Mouse (Mus musculus) mammary gland, adult 2 months (tissue): Measurements from ENCODE around the gene Ccz1. TPM values are rescaled to one million over a fixed set of nuclear protein-coding genes. Genes with fewer than 3 reads are reported as not detected.

Source experiments
- polyA plus RNA-seq: library from polyadenylated mRNA; depleted of rRNA; stranded (reverse); fragments of >200 nt; gene quantifications from 2 replicates; pipeline ENCODE4 v1.2.3, GENCODE M21; 2012; ENCODE audit warnings: low replicate concordance; rRNA removed

The Ccz1 gene
- 5.6 and 15.2 TPM in 2 replicates for polyA plus RNA-seq

DNA sequence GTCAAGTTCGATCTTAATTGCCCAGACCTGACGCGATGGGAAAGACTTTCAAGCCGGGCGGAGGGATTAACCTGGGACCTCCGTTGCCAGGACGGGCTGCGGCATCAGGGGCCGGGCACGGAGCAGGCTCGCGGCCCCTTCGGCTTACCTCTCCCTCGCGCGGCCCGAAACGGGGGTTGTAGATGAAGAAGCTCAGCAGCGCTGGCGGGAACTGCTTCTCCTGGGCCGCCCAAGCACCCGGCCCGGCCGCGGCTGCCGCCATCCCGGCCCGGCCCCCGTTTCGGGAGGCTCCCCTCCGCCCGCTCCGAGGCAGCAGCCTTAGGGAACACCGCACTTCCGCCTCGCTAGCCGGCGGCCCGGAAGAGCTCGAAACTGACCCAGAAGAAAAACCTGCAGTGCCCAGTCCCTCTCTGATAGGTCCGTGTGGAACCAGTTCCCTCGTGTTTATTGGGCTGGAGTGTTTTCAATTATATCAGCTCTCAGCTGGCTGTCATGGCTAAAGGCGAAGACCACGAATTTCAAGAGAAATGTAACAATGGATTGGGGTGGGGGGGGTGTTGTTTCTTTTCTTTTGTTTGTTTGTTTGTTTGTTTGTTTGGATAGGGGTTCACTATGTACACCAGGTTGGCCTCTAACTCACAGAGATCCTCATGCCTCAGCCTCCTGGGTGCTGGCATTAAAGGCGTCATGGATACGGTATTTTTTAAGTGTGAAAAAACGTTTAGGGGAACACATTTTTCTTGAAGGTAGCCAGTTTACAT lies at the start of gene Ccz1:
Ccz1 (minus strand) TSS at position 327 of the 761 bp plus-strand sequence.

DNA sequence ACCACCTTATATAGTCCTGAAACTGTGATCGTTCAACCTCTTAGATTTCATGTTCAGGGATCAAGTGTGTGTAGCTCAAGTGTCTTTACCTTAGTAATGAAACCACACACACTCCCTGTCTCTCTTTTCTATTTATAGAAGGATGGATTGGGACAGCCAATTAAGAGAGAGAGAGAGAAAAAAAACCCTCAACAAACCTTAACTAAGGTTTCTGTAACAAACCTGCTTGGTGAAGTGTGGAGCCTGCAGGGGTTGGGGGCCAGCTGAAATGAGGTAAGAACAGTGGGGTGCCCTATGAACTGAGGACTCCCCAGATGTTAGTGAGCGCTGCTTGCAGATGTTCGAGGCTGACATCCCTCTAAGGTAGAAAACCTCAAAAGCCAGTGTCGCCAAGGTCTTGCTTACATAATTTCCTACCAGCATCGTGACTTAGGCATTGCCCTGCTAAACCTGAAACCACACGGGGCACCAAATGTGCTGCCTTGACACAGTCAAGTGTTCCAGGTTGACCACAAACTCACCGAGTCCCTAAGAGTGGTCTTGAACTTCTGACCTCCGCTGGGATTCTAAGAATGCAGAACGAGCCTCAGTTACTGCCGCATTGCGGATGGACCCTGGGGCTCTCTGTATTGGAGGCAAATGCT lies 12.1 kb upstream of the Ccz1 start, which contains the start of gene Ocm:
Ocm (minus strand) TSS at position 51 of the 644 bp plus-strand sequence.

Other genes starting within 250 kb of the Ccz1 start
- gene Eif2ak1, start 197.1 kb downstream of the Ccz1 start, polyA plus RNA-seq, result 17.9 and 22.0 TPM in 2 replicates
- gene Ankrd61, start 117.2 kb downstream of the Ccz1 start, polyA plus RNA-seq, result 0.08 TPM in 1 of 2 replicates, not detected in the other
- 35.9 and 65.5 TPM in 2 replicates for gene Aimp2, start 105.0 kb downstream of the Ccz1 start, polyA plus RNA-seq
- 1.9 and 3.6 TPM in 2 replicates for gene Pms2, start 104.9 kb downstream of the Ccz1 start, polyA plus RNA-seq
- gene Gm42421, start 86.7 kb downstream of the Ccz1 start, polyA plus RNA-seq, result not detected in 2 replicates
- gene Rsph10b, start 81.8 kb downstream of the Ccz1 start, polyA plus RNA-seq, result 0.16 and 0.65 TPM in 2 replicates
- gene Ocm, start 11.8 kb upstream of the Ccz1 start, polyA plus RNA-seq, result not detected in 2 replicates
- gene Lmtk2, start 85.6 kb upstream of the Ccz1 start, polyA plus RNA-seq, result 11.8 and 14.0 TPM in 2 replicates
- 0.67 and 0.79 TPM in 2 replicates for gene Bhlha15, start 175.4 kb upstream of the Ccz1 start, polyA plus RNA-seq
- gene Tecpr1, start 208.7 kb upstream of the Ccz1 start, polyA plus RNA-seq, result 66.3 and 102 TPM in 2 replicates
- gene Bri3, start 229.6 kb upstream of the Ccz1 start, polyA plus RNA-seq, result 107 and 119 TPM in 2 replicates